Mouse (Mus musculus): Measurements from ENCODE around the gene Cacng6. TPM values are rescaled to one million over a fixed set of nuclear protein-coding genes. Genes with fewer than 3 reads are reported as not detected.
"Not testable (repeated sequence)": the region's sequence is repeated elsewhere in the genome, so short reads cannot be mapped to it uniquely, and the experiment has no call there.

Cacng6 gene
- polyA plus RNA-seq, 1 experiment from 2014 or later, result 1.6 TPM

DNA sequence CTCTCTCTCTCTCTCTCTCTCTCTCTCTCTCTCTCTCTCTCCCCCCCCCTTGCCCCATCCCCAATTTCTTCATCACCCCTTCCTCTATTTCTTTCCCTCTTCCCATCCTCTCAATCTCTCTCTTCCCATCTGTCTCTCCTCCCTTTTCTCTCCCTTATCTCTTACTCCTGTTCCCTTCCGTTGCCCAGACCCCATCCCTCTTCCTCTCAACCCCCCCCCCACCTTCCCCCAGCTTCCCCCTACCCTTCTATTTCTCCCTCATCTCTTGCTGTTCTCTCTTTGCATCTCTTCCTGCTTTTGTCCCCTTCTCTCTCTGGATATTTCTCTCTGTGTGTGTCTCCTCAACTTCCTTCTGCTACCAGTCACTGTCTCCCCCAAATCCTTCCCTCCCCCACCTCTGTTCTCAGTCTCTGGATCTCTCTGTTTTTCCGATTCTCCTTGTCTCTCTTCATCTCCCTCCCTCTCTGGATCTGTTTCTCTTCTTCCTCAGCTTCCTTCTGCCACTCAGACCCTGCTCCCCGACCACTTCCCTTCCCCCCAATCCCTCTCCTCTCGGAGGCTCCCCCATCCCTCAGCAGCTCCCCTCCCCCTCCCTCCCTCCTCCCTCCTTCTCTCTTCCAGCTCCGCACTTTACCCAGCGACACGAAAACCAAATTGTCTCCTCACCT is 33.4 kb upstream of the Cacng6 start, which contains the start of gene Cacng8:
Gene Cacng8 (plus strand): TSS at position 271 of the 668 bp plus-strand sequence.
- Histone ChIP-seq H3K27ac (ENCODE audit: low read depth, low read length) (no peak within 1 kb of the TSS), H3K9me3 (ENCODE audit: control insufficient read depth, low read length) (no peaks in the 10 kb centered on the region), H3K9ac (ENCODE audit: low read length) (peak within 1 kb of the TSS; percentile 55), H3K4me1 (ENCODE audit: control insufficient read depth, insufficient read depth, low read length) (peaks cover 5% of the 10 kb centered on the region; the same call in 1 of the 2 replicates), H3K4me3 (ENCODE audit: low read depth, low read length) (peak within 1 kb of the TSS; percentile 33), H3K4me2 (ENCODE audit: low read depth) (peak within 1 kb of the TSS; percentile 57), H3K36me3 (ENCODE audit: control insufficient read depth, insufficient read depth, low read length) (no peaks in the 10 kb centered on the region), H3K27me3 (ENCODE audit: control insufficient read depth, insufficient read depth, low read length) (no peaks in the 10 kb centered on the region)
- WGBS, result 0% methylated on average over 7 of the region's 7 CpGs
- DNase-seq (ENCODE audit: low spot score) (peak; percentile 38), ATAC-seq (ENCODE audit: insufficient read depth, low FRiP score, low TSS enrichment) (peak; percentile 24; the same call in 1 of the 2 replicates)

DNA sequence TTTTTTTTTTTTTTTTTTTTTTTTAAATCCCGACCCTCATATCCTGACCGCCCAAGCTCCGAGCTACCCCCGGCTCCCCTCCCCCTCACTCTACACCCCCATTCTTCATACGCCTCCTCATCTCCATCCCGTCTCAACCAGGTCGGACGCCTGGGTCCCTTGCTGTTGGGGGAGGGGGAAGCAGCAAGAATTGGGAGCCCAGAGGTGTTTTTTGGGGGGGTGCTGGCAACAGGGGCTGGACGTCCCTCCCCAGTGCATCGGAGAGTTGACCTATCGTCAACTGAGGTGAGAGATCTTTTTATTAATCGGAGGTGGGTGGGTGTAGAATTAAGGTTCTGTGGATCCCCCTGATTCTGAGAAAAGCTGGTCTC is 32.9 kb upstream of the Cacng6 start:
- Histone ChIP-seq H3K36me3 (ENCODE audit: control insufficient read depth, insufficient read depth, low read length) (no peaks in the 10 kb centered on the region), H3K9ac (ENCODE audit: low read length) (peak overlapping the region; percentile 55), H3K27ac (ENCODE audit: low read depth, low read length) (no peak overlapping the region), H3K9me3 (ENCODE audit: control insufficient read depth, low read length) (no peaks in the 10 kb centered on the region), H3K4me1 (ENCODE audit: control insufficient read depth, insufficient read depth, low read length) (peaks cover 5% of the 10 kb centered on the region; the same call in 1 of the 2 replicates), H3K4me3 (ENCODE audit: low read depth, low read length) (peak overlapping the region; percentile 33), H3K27me3 (ENCODE audit: control insufficient read depth, insufficient read depth, low read length) (no peaks in the 10 kb centered on the region), H3K4me2 (ENCODE audit: low read depth) (peak overlapping the region; percentile 57)
- DNase-seq (ENCODE audit: low spot score), result no peak
- peak; percentile 22; the same call in 1 of the 2 replicates for ATAC-seq (ENCODE audit: insufficient read depth, low FRiP score, low TSS enrichment)
- 7% methylated on average over 12 of the region's 12 CpGs for WGBS

DNA sequence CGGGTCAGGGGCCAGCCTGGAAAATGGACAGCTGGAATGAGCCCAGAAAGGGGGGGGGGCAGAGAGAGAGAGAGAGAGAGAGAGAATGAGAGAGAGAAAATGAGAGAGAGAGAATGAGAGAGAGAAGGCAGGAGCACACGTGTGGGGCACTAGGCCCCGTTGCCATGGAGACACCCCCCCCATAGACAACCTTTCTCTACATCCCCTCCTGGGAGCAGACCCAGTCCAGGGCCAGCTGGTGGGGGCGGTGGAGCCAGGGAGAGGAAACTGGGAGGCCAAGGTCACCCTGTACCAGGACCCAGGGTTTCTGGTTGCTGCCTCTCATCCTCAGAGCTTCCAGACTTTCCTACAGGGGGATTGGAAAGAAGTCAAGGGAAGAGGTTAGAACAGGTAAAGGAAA is 32.2 kb upstream of the Cacng6 start:
- Histone ChIP-seq H3K4me1 (ENCODE audit: control insufficient read depth, insufficient read depth, low read length) (peaks cover 5% of the 10 kb centered on the region; the same call in 1 of the 2 replicates), H3K27me3 (ENCODE audit: control insufficient read depth, insufficient read depth, low read length) (no peaks in the 10 kb centered on the region), H3K36me3 (ENCODE audit: control insufficient read depth, insufficient read depth, low read length) (no peaks in the 10 kb centered on the region), H3K4me2 (ENCODE audit: low read depth) (peak overlapping the region; percentile 57), H3K4me3 (ENCODE audit: low read depth, low read length) (no peak overlapping the region), H3K9me3 (ENCODE audit: control insufficient read depth, low read length) (no peaks in the 10 kb centered on the region), H3K9ac (ENCODE audit: low read length) (no peak overlapping the region), H3K27ac (ENCODE audit: low read depth, low read length) (no peak overlapping the region)
- DNase-seq (ENCODE audit: low spot score) (no peak), ATAC-seq (ENCODE audit: insufficient read depth, low FRiP score, low TSS enrichment) (peak; percentile 48; the same call in 1 of the 2 replicates)
- 21% methylated on average over 4 of the region's 4 CpGs for WGBS

DNA sequence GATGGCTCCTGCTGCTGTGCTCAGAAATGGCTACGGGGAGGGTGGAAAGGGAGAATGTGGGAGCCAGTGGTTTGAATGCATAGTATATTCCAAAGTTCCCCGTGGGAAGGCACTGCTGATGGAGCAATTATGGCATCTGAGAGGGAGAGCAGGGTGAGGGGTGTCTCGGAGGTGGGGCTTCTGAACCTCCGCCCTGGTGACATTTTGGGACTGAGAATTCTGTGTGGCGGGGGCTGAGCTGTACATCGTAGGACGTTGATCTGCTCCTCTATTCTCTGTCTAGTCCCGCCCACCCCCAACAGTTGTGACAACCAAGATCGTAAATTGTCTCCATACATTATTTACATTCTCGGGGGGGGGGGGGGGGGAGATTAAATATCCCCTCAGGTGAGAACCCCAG is 26.6 kb upstream of the Cacng6 start:
- Histone ChIP-seq H3K4me1 (ENCODE audit: control insufficient read depth, insufficient read depth, low read length) (0 out of 2 replicates have a peak, but pooled peaks cover 3% of the 10 kb centered on the region), H3K36me3 (ENCODE audit: control insufficient read depth, insufficient read depth, low read length) (no peaks in the 10 kb centered on the region), H3K27me3 (ENCODE audit: control insufficient read depth, insufficient read depth, low read length) (no peaks in the 10 kb centered on the region), H3K4me3 (ENCODE audit: low read depth, low read length) (no peak overlapping the region), H3K9ac (ENCODE audit: low read length) (no peak overlapping the region), H3K27ac (ENCODE audit: low read depth, low read length) (no peak overlapping the region), H3K4me2 (ENCODE audit: low read depth) (no peak overlapping the region), H3K9me3 (ENCODE audit: control insufficient read depth, low read length) (no peaks in the 10 kb centered on the region)
- peak; percentile 65; the same call in 1 of the 2 replicates for ATAC-seq (ENCODE audit: insufficient read depth, low FRiP score, low TSS enrichment)
- DNase-seq (ENCODE audit: low spot score), result no peak
- WGBS, result 49% methylated on average over 10 of the region's 10 CpGs

DNA sequence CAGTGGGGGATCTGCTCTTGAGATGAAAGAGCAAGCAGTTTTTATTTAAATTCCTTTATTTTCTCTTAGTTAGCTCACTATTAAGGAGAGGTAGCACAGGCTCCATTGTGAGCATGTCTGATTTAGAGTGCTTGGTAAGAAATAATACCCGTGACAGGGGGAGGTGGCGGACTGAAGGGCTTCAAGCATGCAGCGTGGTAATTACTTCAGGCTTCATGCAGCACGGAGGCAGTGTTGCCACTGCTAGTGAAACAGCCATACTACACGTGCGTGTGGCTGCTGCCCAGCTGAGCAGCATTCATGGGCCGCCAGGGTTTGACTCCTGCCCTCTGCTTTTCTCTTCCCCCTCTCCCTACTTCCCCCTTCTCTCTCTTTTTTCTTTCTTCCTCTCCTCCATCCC is 26.2 kb upstream of the Cacng6 start:
- Histone ChIP-seq H3K4me1 (ENCODE audit: control insufficient read depth, insufficient read depth, low read length) (0 out of 2 replicates have a peak, but pooled peaks cover 3% of the 10 kb centered on the region), H3K9ac (ENCODE audit: low read length) (no peak overlapping the region), H3K36me3 (ENCODE audit: control insufficient read depth, insufficient read depth, low read length) (no peaks in the 10 kb centered on the region), H3K27me3 (ENCODE audit: control insufficient read depth, insufficient read depth, low read length) (no peaks in the 10 kb centered on the region), H3K27ac (ENCODE audit: low read depth, low read length) (no peak overlapping the region), H3K9me3 (ENCODE audit: control insufficient read depth, low read length) (no peaks in the 10 kb centered on the region), H3K4me3 (ENCODE audit: low read depth, low read length) (no peak overlapping the region), H3K4me2 (ENCODE audit: low read depth) (no peak overlapping the region)
- WGBS, result 35% methylated on average over 7 of the region's 7 CpGs
- DNase-seq (ENCODE audit: low spot score), result peak; percentile 33
- ATAC-seq (ENCODE audit: insufficient read depth, low FRiP score, low TSS enrichment), result peak; percentile 84

DNA sequence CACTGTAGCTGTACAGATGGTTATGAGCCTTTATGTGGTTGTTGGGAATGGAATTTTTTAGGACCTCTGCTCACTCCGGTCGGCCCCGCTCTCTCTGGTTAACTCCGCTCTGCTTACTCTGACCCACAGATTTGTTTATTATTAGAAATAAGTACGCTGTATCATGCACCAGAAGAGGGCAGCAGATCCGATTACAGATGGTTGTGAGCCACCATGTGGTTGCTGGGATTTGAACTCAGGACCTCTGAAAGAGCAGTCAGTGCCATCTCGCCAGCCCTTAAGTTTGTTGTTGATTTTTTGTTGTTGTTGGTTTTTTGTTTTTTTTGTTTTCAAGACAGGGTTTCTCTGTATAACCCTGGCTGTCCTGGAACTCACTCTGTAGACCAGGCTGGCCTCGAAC is 25.6 kb upstream of the Cacng6 start:
- DNase-seq (ENCODE audit: low spot score); H3K4me3 ChIP-seq (ENCODE audit: low read depth, low read length): not testable (repeated sequence)
- ATAC-seq (ENCODE audit: insufficient read depth, low FRiP score, low TSS enrichment), result 0 out of 2 replicates have a peak, but pooled peaks have one; percentile 33

DNA sequence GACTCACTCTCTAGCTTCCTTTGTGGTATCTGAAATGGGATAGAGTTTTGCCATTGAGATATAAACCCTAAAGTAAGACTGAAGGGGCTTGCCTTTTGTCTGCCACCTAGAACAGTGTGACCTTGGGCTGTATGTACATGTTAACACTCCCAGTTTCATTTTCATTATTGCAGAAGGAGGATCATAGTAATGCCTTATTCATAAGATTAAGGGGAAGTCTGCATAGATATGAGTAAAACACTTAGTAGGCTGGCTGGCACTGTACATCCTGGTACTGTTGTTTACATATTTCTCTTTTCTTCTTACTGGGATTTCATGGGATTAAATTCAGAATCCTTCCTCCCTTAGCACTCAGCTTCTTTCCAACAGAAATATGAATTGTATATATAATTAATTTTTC is 24.1 kb upstream of the Cacng6 start:
- Histone ChIP-seq H3K27ac (ENCODE audit: low read depth, low read length) (no peak overlapping the region), H3K9me3 (ENCODE audit: control insufficient read depth, low read length) (no peaks in the 10 kb centered on the region), H3K4me3 (ENCODE audit: low read depth, low read length) (no peak overlapping the region), H3K36me3 (ENCODE audit: control insufficient read depth, insufficient read depth, low read length) (no peaks in the 10 kb centered on the region), H3K27me3 (ENCODE audit: control insufficient read depth, insufficient read depth, low read length) (no peaks in the 10 kb centered on the region), H3K9ac (ENCODE audit: low read length) (no peak overlapping the region), H3K4me1 (ENCODE audit: control insufficient read depth, insufficient read depth, low read length) (0 out of 2 replicates have a peak, but pooled peaks cover 3% of the 10 kb centered on the region), H3K4me2 (ENCODE audit: low read depth) (no peak overlapping the region)
- no peak for ATAC-seq (ENCODE audit: insufficient read depth, low FRiP score, low TSS enrichment)
- no peak for DNase-seq (ENCODE audit: low spot score)

More for the DNA sequence above, 25.6 kb upstream of the Cacng6 start:
- not testable (repeated sequence) for H3K36me3 ChIP-seq (ENCODE audit: control insufficient read depth, insufficient read depth, low read length); H3K27ac ChIP-seq (ENCODE audit: low read depth, low read length); H3K9me3 ChIP-seq (ENCODE audit: control insufficient read depth, low read length); H3K27me3 ChIP-seq (ENCODE audit: control insufficient read depth, insufficient read depth, low read length); H3K4me1 ChIP-seq (ENCODE audit: control insufficient read depth, insufficient read depth, low read length); H3K9ac ChIP-seq (ENCODE audit: low read length); H3K4me2 ChIP-seq (ENCODE audit: low read depth)
- 91% methylated on average over 8 of the region's 8 CpGs for WGBS

DNA sequence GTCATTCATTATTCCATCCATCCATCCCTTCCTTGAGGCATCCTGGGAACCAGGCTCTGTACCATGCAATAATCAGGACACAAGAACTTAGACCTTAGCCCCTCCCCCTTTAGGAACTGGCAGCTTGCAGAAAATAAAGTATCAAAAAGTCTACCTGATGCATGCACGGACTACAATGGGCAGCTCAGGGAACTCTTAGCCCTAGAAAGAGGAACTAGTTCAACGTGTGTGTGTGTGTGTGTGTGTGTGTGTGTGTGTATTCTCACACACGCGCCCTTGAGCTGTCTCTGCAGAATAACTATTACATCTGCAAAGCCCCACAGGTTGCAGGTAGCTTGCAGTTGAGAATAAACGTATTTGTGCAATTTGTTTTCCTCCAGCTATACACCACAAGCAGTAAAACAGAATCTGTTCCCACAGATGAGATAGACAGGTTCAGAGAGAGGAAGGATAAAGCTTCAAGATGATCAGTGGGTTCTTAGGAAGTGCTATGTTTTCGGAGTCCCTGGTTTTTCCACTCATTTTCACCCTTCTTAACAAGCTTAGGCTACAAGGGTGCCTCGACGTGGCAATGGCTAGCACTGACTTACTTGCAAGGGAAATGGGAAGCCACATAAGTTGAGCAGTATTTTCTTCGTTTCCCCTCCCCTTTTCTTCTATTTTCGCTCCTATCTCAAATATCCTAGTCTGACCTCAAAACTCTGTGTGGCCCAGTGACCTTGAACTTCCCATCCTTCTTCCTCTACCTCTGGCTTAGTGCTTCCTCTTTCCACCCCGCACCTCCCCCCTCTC is 14.1 kb upstream of the Cacng6 start:
- DNase-seq (ENCODE audit: low spot score), result no peak
- Histone ChIP-seq H3K36me3 (ENCODE audit: control insufficient read depth, insufficient read depth, low read length) (no peaks in the 10 kb centered on the region), H3K9ac (ENCODE audit: low read length) (no peak overlapping the region), H3K4me2 (ENCODE audit: low read depth) (no peak overlapping the region), H3K9me3 (ENCODE audit: control insufficient read depth, low read length) (no peaks in the 10 kb centered on the region), H3K4me1 (ENCODE audit: control insufficient read depth, insufficient read depth, low read length) (peaks cover 2% of the 10 kb centered on the region; the same call in 1 of the 2 replicates), H3K27ac (ENCODE audit: low read depth, low read length) (no peak overlapping the region), H3K4me3 (ENCODE audit: low read depth, low read length) (no peak overlapping the region), H3K27me3 (ENCODE audit: control insufficient read depth, insufficient read depth, low read length) (peaks cover 30% of the 10 kb centered on the region)
- 68% methylated on average over 11 of the region's 11 CpGs for WGBS
- ATAC-seq (ENCODE audit: insufficient read depth, low FRiP score, low TSS enrichment), result no peak
